Mouse (Mus musculus) forebrain, embryonic 15.5 days (tissue): ENCODE measurements around the gene Tfeb. TPM values are rescaled to one million over a fixed set of nuclear protein-coding genes. Genes with fewer than 3 reads are reported as not detected.

Experiments used
- ATAC-seq: fragments of 200-750 bp; cut with Nextera tagmentation; replicated peaks from 2 replicates; pipeline ENCODE4 v1.8.0; 2017; ENCODE audit warnings: mild to moderate bottlenecking, moderate TSS enrichment, moderate library complexity
- H3K27ac ChIP-seq: fragments of 300-500 bp; sonication (generic); replicated peaks from 2 replicates; pipeline ENCODE4 v1.5.1; 2015; ENCODE audit warnings: mild to moderate bottlenecking, inconsistent platforms
- H3K27me3 ChIP-seq: fragments of 300-500 bp; sonication (generic); 2 replicates; pipeline ENCODE4 v1.6.1; 2015; ENCODE audit warnings: inconsistent platforms
- H3K36me3 ChIP-seq: fragments of 300-500 bp; sonication (generic); 2 replicates; pipeline ENCODE4 v1.6.1; 2015; ENCODE audit warnings: mild to moderate bottlenecking, inconsistent platforms
- H3K4me1 ChIP-seq: fragments of 300-500 bp; sonication (generic); 2 replicates; pipeline ENCODE4 v1.6.1; 2015; ENCODE audit warnings: inconsistent platforms
- H3K4me2 ChIP-seq: fragments of 300-500 bp; sonication (generic); replicated peaks from 2 replicates; pipeline ENCODE4 v1.6.1; 2015; ENCODE audit warnings: mild to moderate bottlenecking, inconsistent platforms
- H3K4me3 ChIP-seq: fragments of 300-500 bp; sonication (generic); 2 replicates; pipeline ENCODE4 v1.5.1; 2015; ENCODE audit warnings: mild to moderate bottlenecking, inconsistent platforms
- H3K9ac ChIP-seq: fragments of 300-500 bp; sonication (generic); replicated peaks from 2 replicates; pipeline ENCODE4 v1.6.1; 2015; ENCODE audit warnings: mild to moderate bottlenecking, inconsistent platforms
- H3K9me3 ChIP-seq: fragments of 300-500 bp; sonication (generic); 2 replicates; pipeline ENCODE4 v1.6.1; 2016; ENCODE audit warnings: inconsistent platforms
- WGBS: fragments of 180-500 bp; shearing (Covaris S2); methylation state at CpG from one replicate; pipeline ENCODE4 v1.1.7; 2015; ENCODE audit warnings: mixed read lengths; 5-methylcytosine and 5-hydroxymethylcytosine counted together
- polyA plus RNA-seq: library from polyadenylated mRNA; unstranded; fragments of >200 nt; fragmentation: Nextera tagmentation; extraction: Ambion mirVana; gene quantifications from 2 replicates; pipeline ENCODE4 v1.2.1, GENCODE M21; 2015

Tfeb gene
- polyA plus RNA-seq, 1 experiment from 2014 or later: 2.3 TPM

DNA sequence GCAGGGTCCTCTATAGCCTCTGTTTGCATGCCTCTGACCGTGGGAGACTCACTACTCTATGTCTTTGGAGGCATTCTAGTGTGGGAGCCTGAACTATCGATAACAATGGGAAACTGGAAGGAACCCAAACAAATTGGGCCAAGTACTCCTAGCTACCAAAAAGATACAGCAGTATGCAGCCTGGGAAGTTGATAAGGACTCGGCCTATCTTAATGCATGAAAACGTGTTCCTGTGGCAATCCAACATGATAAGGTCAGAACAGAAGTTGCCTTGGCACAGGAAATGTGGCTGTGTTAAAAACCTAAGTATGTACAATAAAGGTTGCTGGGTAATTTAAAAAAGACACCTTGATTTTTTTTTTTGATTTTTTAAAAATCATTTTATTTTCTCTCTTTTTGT, 15.6 kb upstream of the Tfeb start:
- Histone ChIP-seq H3K9me3 (no peaks in the 10 kb centered on the region), H3K36me3 (no peaks in the 10 kb centered on the region), H3K9ac (no peak overlapping the region), H3K4me1 (no peaks in the 10 kb centered on the region), H3K27ac (no peak overlapping the region), H3K4me2 (no peak overlapping the region), H3K4me3 (no peak overlapping the region), H3K27me3 (no peaks in the 10 kb centered on the region)
- 90% methylated on average over 4 of the region's 4 CpGs for whole genome bisulfite sequencing
- ATAC-seq: no peak

DNA sequence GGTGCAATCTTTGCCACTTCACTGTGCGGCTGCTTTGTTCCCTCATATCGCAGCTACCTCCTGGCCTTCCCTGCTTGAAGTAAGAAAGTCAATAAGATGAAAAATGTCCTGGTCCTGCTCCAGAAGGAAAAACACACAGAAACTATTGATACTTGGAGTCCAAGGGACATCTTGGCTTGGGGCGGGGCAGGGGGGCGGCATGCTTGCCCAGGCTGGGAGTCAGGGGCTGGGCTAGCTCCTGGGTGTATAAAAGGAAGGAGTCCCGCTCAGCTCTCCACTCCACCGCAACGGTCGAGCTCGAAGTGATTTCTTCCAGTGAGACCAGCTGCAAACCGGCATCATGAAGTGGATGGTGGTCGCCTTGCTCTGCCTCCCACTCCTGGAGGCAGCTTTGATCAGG, 10.3 kb upstream of the Tfeb start, which contains the start of gene Pgc:
Pgc (plus strand) TSS at position 277 of the 400 bp plus-strand sequence.
- H3K4me3 ChIP-seq: no peak within 1 kb of the TSS
- no peak for ATAC-seq
- WGBS: 86% methylated on average over 11 of the region's 11 CpGs

DNA sequence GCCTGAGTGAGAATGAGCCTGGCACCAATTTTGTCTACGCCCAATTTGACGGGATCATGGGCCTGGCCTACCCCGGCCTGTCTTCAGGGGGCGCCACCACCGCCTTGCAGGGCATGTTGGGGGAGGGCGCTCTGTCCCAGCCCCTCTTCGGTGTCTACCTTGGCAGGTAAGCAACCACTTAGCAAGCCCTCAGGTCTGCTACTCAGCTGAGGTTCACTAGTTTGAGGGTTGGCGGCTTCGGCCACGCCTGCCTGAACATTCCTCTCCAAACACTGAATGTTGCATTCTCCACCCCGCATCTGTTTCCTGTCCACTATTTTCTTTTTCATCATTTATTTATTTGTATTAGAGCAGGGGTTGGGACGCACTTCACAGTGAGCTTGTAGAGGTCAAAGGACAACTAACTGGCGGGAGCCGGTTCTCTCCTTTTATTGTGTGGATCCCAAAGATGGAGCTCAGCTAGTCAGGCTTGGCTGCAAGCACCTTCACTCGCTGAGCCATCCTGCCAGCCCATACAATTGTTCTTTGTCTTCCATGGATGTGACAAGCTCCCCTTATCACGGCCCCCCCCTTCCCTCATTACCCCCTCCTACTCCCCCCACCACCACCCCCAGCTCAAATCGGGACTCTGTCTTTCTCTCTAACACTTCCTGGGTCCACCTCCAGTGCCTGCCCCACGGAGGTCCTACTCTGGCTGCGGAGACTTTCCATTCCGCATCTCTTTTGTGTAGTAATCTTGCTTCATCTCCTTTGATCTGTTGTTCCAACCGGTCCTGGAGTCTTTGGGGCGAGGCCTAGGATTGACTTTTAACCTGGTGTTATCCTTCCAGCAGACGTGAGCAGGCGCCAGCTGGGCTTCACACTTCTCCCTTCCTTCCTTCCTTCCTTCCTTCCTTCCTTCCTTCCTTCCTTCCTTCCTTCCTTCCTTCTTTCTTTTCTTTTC, 5.9 kb upstream of the Tfeb start:
- no peaks in the 10 kb centered on the region for H3K4me1 ChIP-seq
- H3K4me3 ChIP-seq: no peak overlapping the region
- no peaks in the 10 kb centered on the region for H3K27me3 ChIP-seq
- H3K9ac ChIP-seq: no peak overlapping the region
- H3K4me2 ChIP-seq: no peak overlapping the region
- H3K27ac ChIP-seq: no peak overlapping the region
- ATAC-seq: no peak
- no peaks in the 10 kb centered on the region for H3K9me3 ChIP-seq
- no peaks in the 10 kb centered on the region for H3K36me3 ChIP-seq
- 53% methylated on average over 24 of the region's 24 CpGs for WGBS

More for the DNA sequence above, 10.3 kb upstream of the Tfeb start, which contains the start of gene Pgc:
- no peaks in the 10 kb centered on the region for H3K9me3 ChIP-seq
- H3K27me3 ChIP-seq: no peaks in the 10 kb centered on the region
- H3K4me2 ChIP-seq: no peak within 1 kb of the TSS
- no peak within 1 kb of the TSS for H3K9ac ChIP-seq
- no peaks in the 10 kb centered on the region for H3K4me1 ChIP-seq
- H3K27ac ChIP-seq: no peak within 1 kb of the TSS
- H3K36me3 ChIP-seq: no peaks in the 10 kb centered on the region

DNA sequence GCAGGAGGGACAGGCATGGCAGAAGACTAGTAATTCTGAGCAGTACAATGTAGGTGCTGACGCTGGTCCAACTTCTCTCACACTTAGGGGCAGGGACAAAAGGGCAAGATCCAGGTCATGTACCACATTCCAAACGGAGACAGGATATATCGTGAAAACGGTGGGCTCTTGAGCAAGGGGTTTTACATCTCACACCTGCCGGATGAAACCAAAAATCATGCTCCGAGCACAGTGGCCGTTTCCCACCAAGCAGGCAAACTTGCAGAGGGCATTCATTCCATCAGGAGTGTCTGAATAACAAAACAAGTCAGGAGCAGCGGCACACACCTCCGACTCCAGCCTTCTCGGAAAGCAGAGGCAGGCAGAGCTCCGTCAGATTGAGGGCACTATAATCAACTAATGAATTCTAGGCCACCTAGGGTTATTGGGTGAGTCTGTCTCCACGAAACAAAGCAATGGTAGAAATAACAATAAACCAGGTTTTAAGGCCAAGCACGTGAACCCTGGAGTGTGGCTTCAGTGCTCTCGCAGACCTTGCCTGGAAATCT, 1.2 kb upstream of the Tfeb start:
- H3K27me3 ChIP-seq: peaks cover 29% of the 10 kb centered on the region
- H3K9me3 ChIP-seq: no peaks in the 10 kb centered on the region
- H3K36me3 ChIP-seq: no peaks in the 10 kb centered on the region
- H3K4me2 ChIP-seq: no peak overlapping the region
- no peak overlapping the region for H3K4me3 ChIP-seq
- H3K27ac ChIP-seq: no peak overlapping the region
- no peak for ATAC-seq
- no peak overlapping the region for H3K9ac ChIP-seq
- peaks cover 19% of the 10 kb centered on the region for H3K4me1 ChIP-seq
- 76% methylated on average over 14 of the region's 14 CpGs for WGBS

DNA sequence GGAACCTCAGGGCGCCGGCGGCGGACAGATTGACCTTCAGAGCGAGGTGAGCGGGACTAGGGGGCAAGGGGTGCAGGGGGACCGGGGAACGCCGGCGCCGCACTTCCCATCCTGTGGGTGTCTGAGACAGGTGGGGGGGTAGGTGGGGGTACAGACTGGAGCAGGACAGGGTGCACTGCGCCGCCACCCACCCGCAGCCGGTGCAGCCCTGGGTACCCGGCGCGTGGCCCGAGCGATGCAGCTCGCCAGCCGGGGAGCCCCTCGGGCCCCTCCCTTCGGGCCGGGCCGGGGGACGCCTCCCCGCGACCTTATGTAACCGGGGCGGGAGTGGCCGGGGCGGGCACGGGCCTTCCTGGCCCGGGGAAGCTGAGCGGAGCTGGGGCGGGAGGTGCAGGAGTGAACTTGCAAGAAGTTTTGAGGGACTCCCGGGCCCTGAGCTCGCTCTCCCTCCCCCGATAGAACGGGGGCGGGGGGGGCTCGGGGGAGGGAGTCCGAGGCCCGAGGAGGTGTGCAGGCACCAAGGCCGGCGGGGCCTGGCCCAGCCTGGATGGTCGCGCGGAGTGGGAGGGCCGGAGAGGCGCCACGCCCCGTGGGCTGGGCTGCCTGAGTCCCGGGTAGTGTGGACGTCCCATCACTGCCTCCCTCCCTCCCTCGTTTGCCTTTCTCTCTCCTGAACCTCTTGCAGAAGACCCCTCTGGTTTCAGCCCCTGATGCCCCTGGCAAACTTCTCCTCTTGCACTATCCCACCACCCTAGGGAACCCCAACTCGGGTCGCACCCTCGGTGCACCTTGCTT, 638 bp downstream of the Tfeb start:
- Histone ChIP-seq H3K9me3 (no peaks in the 10 kb centered on the region), H3K27ac (no peak overlapping the region), H3K27me3 (peaks cover 29% of the 10 kb centered on the region), H3K4me2 (peak overlapping the region; percentile 99), H3K9ac (peak overlapping the region; percentile 54), H3K4me3 (peak overlapping the region; percentile 66), H3K36me3 (no peaks in the 10 kb centered on the region), H3K4me1 (peaks cover 19% of the 10 kb centered on the region)
- under 1% methylated on average over 48 of the region's 60 CpGs for WGBS
- peak; percentile 84 for ATAC-seq

DNA sequence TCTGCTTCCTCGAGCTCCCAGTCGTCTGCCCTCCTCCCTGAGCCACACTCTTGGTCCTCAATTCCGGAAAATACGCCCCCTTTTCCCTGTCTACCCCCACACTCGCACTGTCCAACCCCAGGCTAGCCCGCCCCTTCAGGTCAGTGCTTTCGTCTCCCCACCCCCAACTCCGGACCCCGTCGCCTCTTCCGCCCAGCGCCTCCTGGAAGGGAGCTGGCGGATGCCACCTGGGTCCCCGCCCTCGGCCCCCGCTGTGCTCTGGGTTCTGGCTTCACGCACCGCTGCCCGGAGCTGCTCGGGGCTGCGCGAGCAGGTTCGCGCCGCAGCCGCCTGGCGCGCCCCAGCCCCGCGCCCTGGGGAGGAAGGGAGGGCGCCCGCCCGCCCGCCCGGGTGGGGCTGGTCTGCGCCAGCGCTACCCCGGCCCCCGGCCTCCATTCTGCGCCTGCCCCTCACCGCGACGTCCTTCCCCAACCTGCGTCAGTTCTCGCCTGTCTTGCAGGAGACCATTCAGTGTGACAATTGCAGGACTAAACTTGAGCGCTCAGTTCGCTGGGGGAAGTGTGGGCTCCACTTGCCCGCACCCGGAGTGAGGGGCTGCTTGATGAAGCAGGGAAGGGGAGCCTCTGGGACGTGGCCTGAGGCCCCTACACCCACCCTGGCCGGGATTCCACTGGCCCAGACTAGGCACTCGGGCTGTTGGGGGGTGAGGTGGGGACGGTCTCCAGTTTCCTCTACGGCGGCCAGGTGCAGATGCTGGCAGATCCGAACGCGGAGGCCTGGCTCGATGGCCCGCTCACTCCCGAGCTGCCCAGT, 1.4 kb downstream of the Tfeb start:
- peaks cover 19% of the 10 kb centered on the region for H3K4me1 ChIP-seq
- peak overlapping the region; percentile 99 for H3K4me2 ChIP-seq
- H3K9me3 ChIP-seq: no peaks in the 10 kb centered on the region
- under 1% methylated on average over 60 of the region's 61 CpGs for WGBS
- peak overlapping the region; percentile 66 for H3K4me3 ChIP-seq
- ATAC-seq: peak; percentile 11
- peak overlapping the region; percentile 27 for H3K9ac ChIP-seq
- no peaks in the 10 kb centered on the region for H3K36me3 ChIP-seq
- H3K27ac ChIP-seq: no peak overlapping the region
- peaks cover 29% of the 10 kb centered on the region for H3K27me3 ChIP-seq

DNA sequence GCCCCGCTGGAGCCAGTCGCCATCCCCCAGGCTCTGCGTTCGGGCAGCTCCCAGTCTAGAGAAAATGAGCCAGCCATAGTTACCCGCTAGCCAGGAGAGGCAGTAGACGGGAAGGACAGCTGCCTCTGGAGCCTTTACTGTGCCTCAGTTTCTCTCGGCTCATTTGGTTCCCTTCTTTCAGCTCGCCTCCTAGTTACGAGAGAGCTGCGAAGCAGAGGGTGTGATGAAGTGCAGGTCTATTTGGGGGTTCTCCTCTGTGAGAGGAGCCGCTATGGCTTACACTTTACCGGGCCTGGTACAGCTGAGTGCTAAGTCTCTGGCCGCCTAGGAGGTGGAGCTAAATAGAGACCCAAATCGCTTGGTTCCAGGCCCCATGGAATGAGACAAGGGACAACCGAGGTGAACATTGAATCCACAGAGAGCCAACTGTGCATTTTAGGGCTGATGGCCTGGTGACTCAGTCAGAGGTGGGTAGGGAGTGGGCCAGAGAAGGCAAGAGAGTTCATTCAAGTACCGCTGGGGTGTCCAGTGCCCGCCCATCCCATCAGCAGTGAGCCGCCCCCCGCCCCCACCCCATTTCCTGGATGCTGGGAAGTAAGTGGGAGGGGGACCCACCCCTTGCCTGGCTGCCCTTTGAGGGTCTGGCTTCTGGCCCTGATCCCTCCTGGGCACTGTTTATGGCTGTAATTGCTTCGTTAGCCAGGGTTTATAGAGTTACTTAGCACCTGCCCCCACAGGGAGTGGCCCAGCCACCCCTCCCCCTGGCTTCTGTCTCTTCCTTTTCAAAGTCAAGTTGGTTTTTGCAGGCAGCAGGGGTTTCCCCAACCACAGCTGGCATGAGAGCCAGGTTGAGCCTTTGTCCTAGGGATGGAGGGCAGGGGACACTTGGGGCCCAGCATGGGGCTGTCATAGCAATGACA, 2.3 kb downstream of the Tfeb start:
- H3K4me2 ChIP-seq: peak overlapping the region; percentile 99
- H3K4me1 ChIP-seq: peaks cover 19% of the 10 kb centered on the region
- no peak for ATAC-seq
- 8% methylated on average over 20 of the region's 20 CpGs for WGBS
- H3K36me3 ChIP-seq: no peaks in the 10 kb centered on the region
- H3K9me3 ChIP-seq: no peaks in the 10 kb centered on the region
- peaks cover 29% of the 10 kb centered on the region for H3K27me3 ChIP-seq
- H3K9ac ChIP-seq: no peak overlapping the region
- peak overlapping the region; percentile 66 for H3K4me3 ChIP-seq
- no peak overlapping the region for H3K27ac ChIP-seq

DNA sequence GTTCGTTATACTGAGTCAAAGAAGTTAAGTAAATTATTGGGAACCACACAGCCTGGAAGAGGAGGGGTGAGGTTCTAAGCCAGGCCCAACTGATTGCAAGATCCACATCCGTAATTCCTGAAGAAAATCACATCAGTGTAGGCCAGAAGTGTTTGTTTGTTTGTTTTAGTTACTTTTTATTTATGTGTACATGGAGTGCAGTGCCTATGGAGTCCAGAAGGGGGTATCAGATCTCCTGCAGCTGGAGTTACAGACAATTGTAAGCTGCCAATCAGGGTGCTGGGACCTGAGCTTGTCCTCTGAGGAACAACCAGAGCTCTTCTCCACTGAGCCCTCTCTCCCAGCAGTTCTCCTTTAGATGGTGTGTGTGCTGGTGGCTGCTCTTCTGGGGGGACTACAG, 3.4 kb downstream of the Tfeb start:
- WGBS: 56% methylated on average over 2 of the region's 2 CpGs
- Histone ChIP-seq H3K9ac (no peak overlapping the region), H3K4me1 (peaks cover 19% of the 10 kb centered on the region), H3K4me3 (no peak overlapping the region), H3K4me2 (no peak overlapping the region), H3K27ac (no peak overlapping the region), H3K27me3 (peaks cover 29% of the 10 kb centered on the region), H3K36me3 (no peaks in the 10 kb centered on the region), H3K9me3 (no peaks in the 10 kb centered on the region)
- no peak for ATAC-seq

DNA sequence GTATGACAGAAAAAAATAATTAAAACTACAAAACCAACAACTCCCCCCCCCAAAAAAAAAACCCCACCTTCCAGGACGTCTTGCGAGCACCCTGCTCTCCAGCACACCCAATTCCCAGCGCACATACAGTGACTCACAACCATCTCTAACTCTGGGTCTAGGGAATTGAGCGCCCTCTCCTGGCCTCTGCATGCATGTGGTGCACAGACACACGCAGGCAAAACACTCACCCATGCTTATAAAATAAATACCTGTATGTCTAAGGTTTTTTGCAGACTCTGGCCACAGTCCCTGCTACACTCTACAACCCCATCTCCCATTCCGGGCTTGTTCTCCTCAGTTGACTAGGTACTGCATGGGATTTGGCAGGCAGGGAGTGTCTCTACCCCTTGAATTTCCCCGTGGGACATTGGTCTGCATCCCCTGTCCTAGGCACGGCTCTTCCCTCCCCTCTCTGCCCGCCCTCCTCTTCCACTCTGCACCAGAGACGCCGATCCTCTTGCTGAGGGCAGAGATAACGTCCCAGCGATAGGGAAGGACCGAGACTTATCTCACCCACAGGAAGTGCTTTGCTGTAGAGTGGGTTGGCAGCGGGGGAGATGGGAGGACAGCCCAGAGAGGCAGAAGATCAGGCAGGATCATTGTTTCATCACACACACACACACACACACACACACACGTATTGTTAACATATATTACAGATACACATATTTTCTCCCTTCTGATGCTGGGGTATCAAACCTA, 6.3 kb downstream of the Tfeb start:
- Histone ChIP-seq H3K9me3 (no peaks in the 10 kb centered on the region), H3K36me3 (no peaks in the 10 kb centered on the region), H3K4me2 (no peak overlapping the region), H3K9ac (no peak overlapping the region), H3K27ac (no peak overlapping the region), H3K4me1 (peaks cover 7% of the 10 kb centered on the region), H3K27me3 (peaks cover 17% of the 10 kb centered on the region), H3K4me3 (no peak overlapping the region)
- 51% methylated on average over 16 of the region's 16 CpGs for WGBS
- ATAC-seq: no peak

DNA sequence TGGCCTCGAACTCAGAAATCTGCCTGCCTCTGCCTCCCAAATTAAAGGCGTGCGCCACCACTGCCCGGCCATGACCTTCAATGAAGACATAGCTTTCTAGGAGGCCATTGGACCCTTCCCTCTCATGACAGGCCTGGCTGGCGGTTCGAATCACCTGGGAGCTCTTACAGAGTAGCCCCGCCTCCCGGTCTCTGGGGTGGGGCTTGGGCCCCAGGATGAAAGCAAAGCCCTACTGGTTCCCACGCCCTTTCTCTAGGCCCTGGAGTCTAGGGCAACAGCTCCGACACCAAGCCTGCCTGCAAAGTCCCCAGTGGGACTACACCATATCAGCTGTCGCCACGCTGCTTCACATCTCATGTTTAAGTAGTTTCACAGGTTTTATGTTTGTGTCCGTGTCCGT, 7.3 kb downstream of the Tfeb start:
- no peak for ATAC-seq
- H3K4me2 ChIP-seq: no peak overlapping the region
- H3K4me3 ChIP-seq: no peak overlapping the region
- H3K9me3 ChIP-seq: no peaks in the 10 kb centered on the region
- H3K4me1 ChIP-seq: no peaks in the 10 kb centered on the region
- peaks cover 8% of the 10 kb centered on the region; the same call in 1 of the 2 replicates for H3K27me3 ChIP-seq
- H3K27ac ChIP-seq: no peak overlapping the region
- H3K36me3 ChIP-seq: no peaks in the 10 kb centered on the region
- 94% methylated on average over 14 of the region's 14 CpGs for WGBS
- H3K9ac ChIP-seq: no peak overlapping the region
